Mouse (Mus musculus): ENCODE results near the gene Med15. TPM values are rescaled to one million over a fixed set of nuclear protein-coding genes. Genes with fewer than 3 reads are reported as not detected.

Med15 gene
- polyA plus RNA-seq (2015; fragmentation: Nextera tagmentation; extraction: Ambion mirVana) = 37.2 and 41.7 TPM in 2 replicates

GRCm38 (mm10) chr16:17732841-17733340, at the start of gene Med15:
TSS of gene Med15 (minus strand) at chr16:17732891.
- ATAC-seq (ENCODE audit: borderline replicate concordance, extremely low read depth, low FRiP score, low TSS enrichment) = no peak
- 18% methylated on average over 3 of the region's 3 CpGs for WGBS
- Histone ChIP-seq H3K9ac (no peak within 1 kb of the TSS), H3K27ac (no peak within 1 kb of the TSS), H3K9me3 (no peaks in the 10 kb centered on the region), H3K4me3 (no peak within 1 kb of the TSS), H3K27me3 (peaks cover 3% of the 10 kb centered on the region; the same call in 1 of the 2 replicates), H3K36me3 (no peaks in the 10 kb centered on the region), H3K4me1 (no peaks in the 10 kb centered on the region), H3K4me2 (no peak within 1 kb of the TSS)

GRCm38 (mm10) chr16:17779692-17780091, 47.0 kb upstream of the Med15 start:
- no peak overlapping the region for H3K4me2 ChIP-seq
- no peak overlapping the region for H3K9ac ChIP-seq
- H3K4me1 ChIP-seq = no peaks in the 10 kb centered on the region
- H3K27ac ChIP-seq = no peak overlapping the region
- no peaks in the 10 kb centered on the region for H3K27me3 ChIP-seq
- no peak for ATAC-seq (ENCODE audit: borderline replicate concordance, extremely low read depth, low FRiP score, low TSS enrichment)
- no peak overlapping the region for H3K4me3 ChIP-seq
- WGBS = 54% methylated on average over 1 of the region's 1 CpGs
- H3K9me3 ChIP-seq = no peaks in the 10 kb centered on the region
- H3K36me3 ChIP-seq = peaks cover 46% of the 10 kb centered on the region

GRCm38 (mm10) chr16:17778223-17778622, 45.5 kb upstream of the Med15 start:
- WGBS = 76% methylated on average over 4 of the region's 4 CpGs
- no peak for ATAC-seq (ENCODE audit: borderline replicate concordance, extremely low read depth, low FRiP score, low TSS enrichment)
- Histone ChIP-seq H3K9ac (no peak overlapping the region), H3K27me3 (no peaks in the 10 kb centered on the region), H3K36me3 (peaks cover 46% of the 10 kb centered on the region), H3K4me2 (no peak overlapping the region), H3K4me1 (no peaks in the 10 kb centered on the region), H3K9me3 (no peaks in the 10 kb centered on the region), H3K27ac (no peak overlapping the region), H3K4me3 (no peak overlapping the region)

GRCm38 (mm10) chr16:17776828-17777227, 44.1 kb upstream of the Med15 start:
- ATAC-seq (ENCODE audit: borderline replicate concordance, extremely low read depth, low FRiP score, low TSS enrichment) = no peak
- no peak overlapping the region for H3K4me3 ChIP-seq
- no peak overlapping the region for H3K4me2 ChIP-seq
- H3K36me3 ChIP-seq = peaks cover 54% of the 10 kb centered on the region
- H3K9me3 ChIP-seq = no peaks in the 10 kb centered on the region
- H3K4me1 ChIP-seq = no peaks in the 10 kb centered on the region
- no peak overlapping the region for H3K9ac ChIP-seq
- 68% methylated on average over 11 of the region's 11 CpGs for WGBS
- no peak overlapping the region for H3K27ac ChIP-seq
- no peaks in the 10 kb centered on the region for H3K27me3 ChIP-seq

- 69% methylated on average over 4 of the region's 4 CpGs for WGBS
Observed at GRCm38 (mm10) chr16:17771117-17771865, 38.6 kb upstream of the Med15 start.

GRCm38 (mm10) chr16:17768834-17769233, 36.1 kb upstream of the Med15 start:
- no peak overlapping the region for H3K4me3 ChIP-seq
- no peak overlapping the region for H3K4me2 ChIP-seq
- H3K9me3 ChIP-seq = no peaks in the 10 kb centered on the region
- H3K36me3 ChIP-seq = peaks cover 58% of the 10 kb centered on the region
- WGBS = 80% methylated on average over 7 of the region's 7 CpGs
- no peaks in the 10 kb centered on the region for H3K27me3 ChIP-seq
- H3K27ac ChIP-seq = no peak overlapping the region
- H3K9ac ChIP-seq = no peak overlapping the region
- peaks cover 3% of the 10 kb centered on the region; the same call in 1 of the 2 replicates for H3K4me1 ChIP-seq
- no peak for ATAC-seq (ENCODE audit: borderline replicate concordance, extremely low read depth, low FRiP score, low TSS enrichment)

More at GRCm38 (mm10) chr16:17771117-17771865, 38.6 kb upstream of the Med15 start:
- peaks cover 47% of the 10 kb centered on the region for H3K36me3 ChIP-seq
- H3K9ac ChIP-seq = no peak overlapping the region
- ATAC-seq (ENCODE audit: borderline replicate concordance, extremely low read depth, low FRiP score, low TSS enrichment) = no peak
- H3K9me3 ChIP-seq = no peaks in the 10 kb centered on the region
- H3K27ac ChIP-seq = no peak overlapping the region
- H3K4me2 ChIP-seq = no peak overlapping the region
- H3K4me1 ChIP-seq = no peaks in the 10 kb centered on the region
- H3K4me3 ChIP-seq = no peak overlapping the region
- no peaks in the 10 kb centered on the region for H3K27me3 ChIP-seq

GRCm38 (mm10) chr16:17764108-17764511, 31.4 kb upstream of the Med15 start:
- Histone ChIP-seq H3K9ac (no peak overlapping the region), H3K36me3 (peaks cover 28% of the 10 kb centered on the region), H3K4me2 (no peak overlapping the region), H3K4me1 (peaks cover 14% of the 10 kb centered on the region), H3K4me3 (no peak overlapping the region), H3K9me3 (no peaks in the 10 kb centered on the region), H3K27me3 (no peaks in the 10 kb centered on the region), H3K27ac (no peak overlapping the region)
- no peak for ATAC-seq (ENCODE audit: borderline replicate concordance, extremely low read depth, low FRiP score, low TSS enrichment)
- WGBS = 73% methylated on average over 4 of the region's 4 CpGs

- 20% methylated on average over 1 of the region's 1 CpGs for WGBS
- peak overlapping the region; percentile 59 for H3K4me3 ChIP-seq
Observed at GRCm38 (mm10) chr16:17761074-17761473, 28.4 kb upstream of the Med15 start.

GRCm38 (mm10) chr16:17760657-17761056, 28.0 kb upstream of the Med15 start:
- WGBS = 33% methylated on average over 8 of the region's 8 CpGs
- H3K9ac ChIP-seq = no peak overlapping the region

More at GRCm38 (mm10) chr16:17761074-17761473, 28.4 kb upstream of the Med15 start:
- no peak overlapping the region for H3K9ac ChIP-seq
- H3K4me1 ChIP-seq = peaks cover 18% of the 10 kb centered on the region
- H3K27me3 ChIP-seq = no peaks in the 10 kb centered on the region
- H3K27ac ChIP-seq = no peak overlapping the region
- H3K36me3 ChIP-seq = peaks cover 16% of the 10 kb centered on the region; the same call in 1 of the 2 replicates
- H3K4me2 ChIP-seq = peak overlapping the region; percentile 89
- H3K9me3 ChIP-seq = no peaks in the 10 kb centered on the region
- ATAC-seq (ENCODE audit: borderline replicate concordance, extremely low read depth, low FRiP score, low TSS enrichment) = no peak

GRCm38 (mm10) chr16:17759813-17760321, 27.2 kb upstream of the Med15 start:
- Histone ChIP-seq H3K4me3 (peak overlapping the region; percentile 59), H3K36me3 (peaks cover 5% of the 10 kb centered on the region; the same call in 1 of the 2 replicates), H3K9me3 (no peaks in the 10 kb centered on the region), H3K4me2 (peak overlapping the region; percentile 89), H3K4me1 (peaks cover 18% of the 10 kb centered on the region), H3K27me3 (no peaks in the 10 kb centered on the region), H3K27ac (peak overlapping the region; percentile 17; the same call in 1 of the 2 replicates), H3K9ac (peak overlapping the region; percentile 75)
- ATAC-seq (ENCODE audit: borderline replicate concordance, extremely low read depth, low FRiP score, low TSS enrichment) = peak; percentile 52; the same call in 1 of the 2 replicates
- WGBS = 1% methylated on average over 54 of the region's 54 CpGs

More at GRCm38 (mm10) chr16:17760657-17761056, 28.0 kb upstream of the Med15 start:
- peaks cover 12% of the 10 kb centered on the region; the same call in 1 of the 2 replicates for H3K36me3 ChIP-seq
- H3K9me3 ChIP-seq = no peaks in the 10 kb centered on the region
- ATAC-seq (ENCODE audit: borderline replicate concordance, extremely low read depth, low FRiP score, low TSS enrichment) = no peak
- H3K4me2 ChIP-seq = peak overlapping the region; percentile 89
- H3K27ac ChIP-seq = no peak overlapping the region
- no peaks in the 10 kb centered on the region for H3K27me3 ChIP-seq
- peak overlapping the region; percentile 59 for H3K4me3 ChIP-seq
- peaks cover 18% of the 10 kb centered on the region for H3K4me1 ChIP-seq

GRCm38 (mm10) chr16:17759344-17759773, 26.7 kb upstream of the Med15 start, which contains the start of gene Klhl22:
TSS of gene Klhl22 (plus strand) at chr16:17759618.
- no peaks in the 10 kb centered on the region for H3K27me3 ChIP-seq
- H3K4me1 ChIP-seq = peaks cover 17% of the 10 kb centered on the region
- peak; percentile 97 for ATAC-seq (ENCODE audit: borderline replicate concordance, extremely low read depth, low FRiP score, low TSS enrichment)
- no peaks in the 10 kb centered on the region for H3K9me3 ChIP-seq
- H3K27ac ChIP-seq = peak within 1 kb of the TSS; percentile 35
- peak within 1 kb of the TSS; percentile 75 for H3K9ac ChIP-seq
- 2% methylated on average over 28 of the region's 28 CpGs for WGBS
- peak within 1 kb of the TSS; percentile 89 for H3K4me2 ChIP-seq
- H3K4me3 ChIP-seq = peak within 1 kb of the TSS; percentile 59
- peaks cover 5% of the 10 kb centered on the region; the same call in 1 of the 2 replicates for H3K36me3 ChIP-seq
